Mouse (Mus musculus) layer of hippocampus, postnatal 14 days (tissue): ENCODE measurements around the gene Ankub1. TPM values are rescaled to one million over a fixed set of nuclear protein-coding genes. Genes with fewer than 3 reads are reported as not detected.
A peak's percentile ranks its signal among the peaks of the same experiment; 100 is the strongest.

Experiments
- DNase-seq, 2 experiments: peaks; one replicate each; pipeline ENCODE4 v3.0.0; 2021 to 2022; ENCODE audit warnings: low spot score in 2 of 2, mixed read lengths in 1 of 2
- long read RNA-seq, 2 experiments: library from polyadenylated mRNA; stranded (forward); transcript quantifications; one replicate each; pipeline ENCODE4 v2.0.0; 2021
- total RNA-seq, 2 experiments: library from RNA; stranded (reverse); gene quantifications; 2 replicates each; pipeline ENCODE4 v1.2.3; 2021

The Ankub1 gene
- 1 to 10 TPM; 1.3 to 1.7 TPM for total RNA-seq
- long read RNA-seq, experiment 1, partial matches to known transcripts = 0 of 1 reads
- long read RNA-seq, experiment 1, other reads (novel, unspliced or antisense) = 0 of 1 reads
- long read RNA-seq, experiment 2, partial matches to known transcripts = 0 of 1 reads
- long read RNA-seq, experiment 2, other reads (novel, unspliced or antisense) = 0 of 1 reads

GRCm38 (mm10) chr3:57692719-57693118 is at the start of gene Ankub1:
Gene Ankub1 (minus strand): TSS chr3:57692799.
- DNase-seq = peak in 1 of 2 experiments; percentile 30

DNA sequence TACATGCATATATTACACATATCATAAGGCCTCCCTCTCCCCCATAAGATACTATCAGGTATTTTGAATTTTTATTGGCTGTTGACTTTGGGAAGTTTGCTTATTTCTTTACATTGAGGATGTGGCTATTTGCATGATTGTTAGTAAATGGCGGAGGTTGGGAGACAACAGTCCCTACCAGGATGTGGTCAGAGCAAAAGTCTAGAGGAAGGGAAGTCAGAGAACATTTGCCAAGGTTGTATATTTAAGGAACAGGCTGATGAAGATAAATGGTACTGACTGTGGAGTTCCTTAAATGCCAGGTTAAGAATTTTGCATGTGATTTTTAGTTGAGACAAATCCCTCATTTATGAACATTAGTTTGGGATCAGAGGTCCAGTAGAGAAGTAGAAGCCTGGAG is 47.2 kb upstream of the Ankub1 start:
- DNase-seq = no peak

DNA sequence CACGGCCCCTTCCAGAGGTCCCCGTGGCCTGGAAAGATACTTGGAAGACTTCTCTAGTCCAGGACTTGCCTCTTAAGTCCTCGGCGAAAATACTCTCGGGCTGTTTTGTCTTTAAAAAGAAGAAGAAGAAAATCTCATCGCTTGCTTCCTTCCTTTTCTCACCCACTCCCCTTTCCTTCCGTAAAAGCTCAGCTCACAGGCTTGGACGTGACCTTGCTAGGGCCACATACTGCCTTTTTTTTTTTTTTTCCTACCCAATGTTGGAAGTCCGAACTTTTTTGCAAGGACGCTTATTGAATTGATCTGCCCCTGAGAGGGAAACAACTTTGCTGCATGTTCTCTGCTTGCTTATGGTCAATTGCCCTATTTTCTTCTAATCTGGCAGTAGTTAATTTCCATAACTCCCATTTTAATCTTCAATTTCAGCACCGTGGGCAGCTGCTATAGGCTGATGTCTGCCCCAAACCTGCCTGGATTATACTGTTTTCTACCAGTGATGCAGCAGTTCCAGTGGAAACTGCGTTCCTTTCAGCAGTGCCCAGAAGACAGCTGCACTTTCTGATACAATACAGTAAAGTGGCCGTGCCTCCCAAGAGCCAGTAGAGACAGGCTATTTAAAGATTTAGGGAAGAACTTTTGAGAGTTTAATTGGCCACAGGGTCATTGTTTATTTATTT is 44.0 kb upstream of the Ankub1 start:
- DNase-seq = no peak

DNA sequence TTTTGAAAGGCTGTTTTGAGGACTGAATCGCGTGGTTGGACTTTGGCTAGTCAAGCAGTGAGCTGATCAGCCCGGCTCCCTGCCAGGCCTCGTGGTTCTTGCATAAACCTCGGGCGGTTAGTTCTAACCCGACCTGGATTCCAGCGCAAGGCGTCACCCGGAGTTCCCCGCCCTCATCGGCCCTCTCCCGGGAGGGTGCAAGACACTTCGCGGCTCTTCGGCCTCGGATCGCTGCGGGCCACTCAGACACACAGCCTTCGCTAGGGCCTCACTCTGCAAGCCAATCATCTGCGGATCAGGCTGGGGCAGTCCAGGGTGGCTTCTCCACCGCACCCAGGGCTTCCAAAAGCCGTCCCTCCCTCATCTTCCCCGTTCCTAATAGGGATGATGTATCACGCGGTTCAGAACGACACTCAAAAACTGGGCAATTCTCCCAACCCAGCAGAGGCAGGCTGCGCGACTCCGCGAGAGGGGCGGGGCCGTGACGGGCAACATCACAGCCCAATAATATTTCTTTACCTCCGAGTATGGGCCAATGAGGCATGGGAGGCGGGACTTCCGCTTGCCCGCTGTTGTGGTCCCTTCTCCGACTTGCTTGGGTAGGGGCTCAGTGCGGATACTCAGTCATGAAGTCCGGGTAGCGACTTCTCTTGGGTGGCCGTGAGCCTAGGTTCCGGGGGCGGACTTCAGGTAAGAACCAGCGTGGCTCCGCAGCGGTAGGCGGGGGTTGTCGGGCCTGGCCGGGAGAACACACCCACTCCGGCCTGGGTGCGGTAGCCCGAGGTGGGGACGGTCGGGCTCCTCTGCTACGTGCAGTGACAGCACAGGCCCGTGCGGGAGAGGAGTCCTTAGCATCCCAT is 43.1 kb upstream of the Ankub1 start, which contains the start of gene Rnf13:
Rnf13 (plus strand) TSS at position 552 of the 860 bp plus-strand sequence.
- DNase-seq = peak; percentile 99

DNA sequence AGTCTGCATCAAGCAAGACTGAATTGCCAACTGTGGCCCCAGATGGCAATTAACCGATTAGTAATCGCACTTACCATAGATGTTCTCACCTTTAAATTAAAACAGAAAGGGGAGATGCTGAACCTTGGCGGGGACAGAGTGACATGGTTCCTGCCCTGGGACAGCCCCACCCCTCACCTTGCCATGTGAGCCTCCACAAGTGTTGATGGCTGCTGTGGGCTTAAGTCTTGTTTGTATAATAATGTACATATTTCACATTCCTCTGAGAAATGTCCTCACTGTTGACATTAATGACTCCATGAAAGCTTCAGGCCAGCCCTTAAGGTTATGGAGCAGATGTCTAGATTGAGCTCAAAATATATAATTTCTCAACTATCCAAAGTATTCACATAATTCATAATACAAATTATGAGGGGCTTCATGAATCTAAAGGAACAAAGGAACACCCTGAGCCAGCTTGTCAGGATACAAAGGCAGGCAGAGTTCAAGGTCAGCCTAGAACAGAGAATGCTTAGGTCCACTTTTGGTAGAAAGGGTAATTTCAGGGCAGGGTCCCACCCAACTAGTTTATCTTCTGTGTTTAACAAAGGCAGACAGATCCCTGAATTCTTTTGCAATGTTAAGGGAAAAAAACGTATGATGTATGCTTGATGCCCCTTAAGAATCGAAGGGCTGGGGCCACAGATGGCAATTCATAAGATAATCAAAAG is 39.8 kb upstream of the Ankub1 start:
- no peak for DNase-seq

DNA sequence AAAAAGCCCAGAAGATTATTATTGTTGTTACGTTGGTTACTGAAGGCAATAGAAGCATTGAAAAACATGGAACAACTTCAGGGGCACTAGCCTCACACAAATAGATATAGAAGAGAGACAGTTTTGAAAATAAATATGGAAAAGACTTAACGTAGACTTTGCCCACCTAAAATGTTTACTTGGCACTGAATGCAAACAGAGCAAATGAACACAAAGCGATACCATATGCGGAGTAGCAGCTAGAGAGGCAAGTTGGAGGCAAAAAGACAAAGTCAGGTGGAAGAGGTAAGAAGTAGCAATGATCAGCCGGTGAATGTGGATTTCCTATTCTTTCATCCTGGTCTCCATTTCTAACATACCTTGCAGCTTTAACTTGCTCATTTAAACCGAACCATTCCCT is 21.6 kb upstream of the Ankub1 start:
- DNase-seq = no peak

DNA sequence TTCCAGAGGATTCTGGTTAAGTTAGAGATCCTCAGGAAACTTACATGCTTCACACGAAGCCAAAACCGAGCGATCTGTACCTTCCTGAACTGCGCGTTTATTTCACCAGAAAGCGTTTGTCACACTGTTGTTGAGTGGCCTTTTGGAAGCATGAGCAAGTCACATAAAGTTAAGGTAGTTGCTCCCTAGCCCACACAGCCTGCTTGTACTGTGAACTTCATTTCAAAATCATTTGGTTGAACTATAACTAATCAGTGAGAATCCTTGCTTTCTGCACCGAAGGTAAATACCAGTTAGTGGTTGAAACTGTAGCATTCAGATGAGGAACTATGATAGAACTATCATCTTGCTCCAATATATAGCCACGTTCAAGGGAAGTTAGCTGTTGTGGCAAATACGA is 4.2 kb upstream of the Ankub1 start:
- no peak for DNase-seq

DNA sequence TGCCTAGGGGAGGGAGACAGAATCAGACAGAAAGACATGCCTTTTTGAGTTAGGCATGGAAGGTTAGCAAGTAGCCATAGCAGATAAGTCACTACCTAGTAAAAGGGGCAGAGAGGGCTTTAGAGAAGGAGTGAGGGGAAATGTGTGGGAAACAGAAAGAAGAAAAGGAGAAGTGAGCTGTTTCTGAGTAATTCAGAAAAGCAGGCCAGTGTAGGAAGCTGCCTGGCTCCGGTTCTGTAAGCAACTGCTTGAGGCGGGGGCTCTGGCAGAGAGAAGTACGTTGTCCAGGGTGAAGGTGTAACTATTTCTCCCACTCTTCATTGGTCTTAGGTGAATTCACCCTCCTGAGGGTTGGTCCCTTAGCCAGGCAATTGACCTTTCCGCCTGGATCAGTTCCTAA is 3.6 kb upstream of the Ankub1 start:
- DNase-seq = no peak

DNA sequence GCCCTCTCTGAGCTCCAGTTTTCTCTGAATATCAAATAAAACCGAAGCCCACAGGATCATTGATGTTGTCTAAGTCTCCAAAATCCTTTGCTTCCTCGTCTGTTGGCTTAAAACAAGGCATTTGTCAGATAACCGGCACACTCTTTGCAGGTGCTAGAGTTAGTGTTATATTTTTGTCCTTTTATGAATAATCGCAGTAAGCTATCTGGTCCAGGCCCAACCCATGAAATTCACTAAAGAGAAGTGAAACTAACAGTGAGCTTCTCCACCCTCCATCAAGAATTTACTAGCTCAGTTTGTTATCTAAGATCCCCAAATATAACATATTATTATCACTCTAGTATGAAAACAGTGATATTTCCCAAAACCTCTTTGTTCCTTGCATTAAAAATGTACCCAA is 827 bp downstream of the Ankub1 start:
- DNase-seq = no peak

DNA sequence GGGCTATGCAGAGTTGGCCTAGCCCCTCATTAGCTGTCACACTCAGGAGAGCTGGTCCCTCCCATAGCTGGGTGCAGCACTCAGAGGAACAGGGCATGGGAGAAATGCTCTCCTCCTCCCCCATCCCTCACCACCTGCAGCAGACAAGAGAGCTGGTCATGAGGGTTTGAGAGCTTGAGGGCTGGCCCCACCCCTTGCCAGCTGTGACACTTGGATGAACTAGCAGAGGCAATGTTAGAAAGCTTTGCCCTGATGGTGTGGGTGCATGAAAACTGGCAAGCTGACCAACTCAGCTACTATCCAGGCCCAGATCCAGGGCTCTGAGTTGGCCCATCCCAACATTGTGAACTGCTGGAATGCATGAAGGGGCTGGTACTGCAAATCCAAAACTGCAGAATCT is 14.8 kb downstream of the Ankub1 start:
- DNase-seq = peak in 1 of 2 experiments; percentile 46

- DNase-seq = no peak
These were observed 18.5 kb downstream of the Ankub1 start for GRCm38 (mm10) chr3:57674075-57674474.

DNA sequence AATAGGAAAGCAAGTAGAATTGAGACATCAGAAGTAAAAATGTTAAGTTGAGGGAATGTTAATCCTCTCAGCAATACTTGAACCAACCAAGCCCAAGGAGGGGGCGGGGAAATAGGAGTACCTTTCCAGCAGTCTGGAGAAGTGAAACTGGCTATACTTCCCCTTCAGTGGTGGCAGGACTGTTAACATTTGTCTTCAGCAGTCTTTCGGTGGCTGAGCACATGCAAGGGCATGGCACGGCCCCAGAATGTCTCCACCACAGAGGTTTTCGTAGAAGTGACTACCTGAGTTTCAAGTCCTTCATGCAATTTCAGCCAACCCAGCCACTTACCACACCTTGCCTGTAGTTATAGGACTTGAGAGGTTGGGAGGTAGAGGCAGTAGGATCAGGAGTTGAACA is 19.0 kb downstream of the Ankub1 start:
- no peak for DNase-seq

GRCm38 (mm10) chr3:57667054-57667723 is 25.4 kb downstream of the Ankub1 start:
- DNase-seq = peak; percentile 66 to 90

- no peak for DNase-seq
These were observed 26.7 kb downstream of the Ankub1 start for GRCm38 (mm10) chr3:57665880-57666279.

DNA sequence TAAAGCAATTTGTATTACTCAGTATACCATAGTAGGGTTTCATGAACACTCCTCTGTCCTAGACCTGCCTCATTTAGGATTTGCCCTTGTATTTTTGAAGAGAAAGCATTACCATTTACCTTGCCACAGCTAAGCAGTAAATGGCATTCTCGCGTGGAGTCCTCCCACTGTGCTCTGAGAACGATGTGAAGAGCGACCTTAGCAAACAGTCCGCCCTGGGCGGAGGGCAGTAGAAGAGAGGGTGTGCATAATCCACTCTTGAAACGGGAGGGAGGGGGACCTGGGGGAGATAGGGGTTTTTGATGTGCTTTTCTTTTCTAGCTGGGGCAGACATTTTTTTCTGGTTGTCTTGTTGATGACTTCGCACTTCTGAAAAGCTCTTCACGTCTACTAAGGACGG is 27.9 kb downstream of the Ankub1 start:
- DNase-seq = no peak

GRCm38 (mm10) chr3:57663731-57664130 is 28.9 kb downstream of the Ankub1 start:
- peak in 1 of 2 experiments; percentile 66 for DNase-seq

- DNase-seq = no peak
These were observed 34.0 kb downstream of the Ankub1 start for GRCm38 (mm10) chr3:57658608-57659007.

- no peak for DNase-seq
These were observed 39.0 kb downstream of the Ankub1 start for GRCm38 (mm10) chr3:57653646-57654045.

GRCm38 (mm10) chr3:57652485-57652884 is 40.1 kb downstream of the Ankub1 start:
- DNase-seq = no peak

- no peak for DNase-seq
These were observed 40.7 kb downstream of the Ankub1 start for GRCm38 (mm10) chr3:57651865-57652259.
